Mouse (Mus musculus): ENCODE measurements around the gene Pmel. TPM values are rescaled to one million over a fixed set of nuclear protein-coding genes. Genes with fewer than 3 reads are reported as not detected.
"Not testable (repeated sequence)": the region's sequence is repeated elsewhere in the genome, so short reads cannot be mapped to it uniquely, and the experiment has no call there.

The Pmel gene
- polyA plus RNA-seq, 1 experiment from 2014 or later = 1.6 TPM

- H3K4me3 ChIP-seq (replicated peaks; ENCODE audit: low read length) = no peak overlapping the region; the same call in 1 of the 2 replicates
- H3K9me3 ChIP-seq (replicated peaks; ENCODE audit: control insufficient read depth, low read length) = no peaks in the 10 kb centered on the region
- H3K4me2 ChIP-seq (ENCODE audit: low read depth, low read length) = no peak overlapping the region
- H3K27ac ChIP-seq (ENCODE audit: low read length) = peak overlapping the region; percentile 74; the same call in 1 of the 2 replicates
- 83% methylated on average over 6 of the region's 6 CpGs for WGBS
- H3K36me3 ChIP-seq (ENCODE audit: control insufficient read depth, insufficient read depth, low read length) = peaks cover 15% of the 10 kb centered on the region
- no peaks in the 10 kb centered on the region for H3K27me3 ChIP-seq (ENCODE audit: control insufficient read depth, insufficient read depth, low read length)
- ATAC-seq (ENCODE audit: insufficient read depth, low FRiP score) = no peak
- no peak overlapping the region; the same call in 1 of the 2 replicates for H3K9ac ChIP-seq (ENCODE audit: low read length)
- peaks cover 20% of the 10 kb centered on the region for H3K4me1 ChIP-seq (ENCODE audit: control insufficient read depth, insufficient read depth, low read length)
Observed at GRCm38 (mm10) chr10:128697072-128697725, 6.8 kb upstream of the Pmel start.

- Histone ChIP-seq H3K4me3 (replicated peaks; ENCODE audit: low read length) (no peak overlapping the region), H3K27ac (ENCODE audit: low read length) (no peak overlapping the region), H3K4me1 (ENCODE audit: control insufficient read depth, insufficient read depth, low read length) (peaks cover 30% of the 10 kb centered on the region), H3K36me3 (ENCODE audit: control insufficient read depth, insufficient read depth, low read length) (peaks cover 15% of the 10 kb centered on the region), H3K4me2 (ENCODE audit: low read depth, low read length) (no peak overlapping the region), H3K9me3 (replicated peaks; ENCODE audit: control insufficient read depth, low read length) (no peaks in the 10 kb centered on the region), H3K27me3 (ENCODE audit: control insufficient read depth, insufficient read depth, low read length) (no peaks in the 10 kb centered on the region), H3K9ac (ENCODE audit: low read length) (no peak overlapping the region)
- no peak for ATAC-seq (ENCODE audit: insufficient read depth, low FRiP score)
- 81% methylated on average over 5 of the region's 5 CpGs for WGBS
Observed at GRCm38 (mm10) chr10:128699006-128699405, 5.0 kb upstream of the Pmel start.

DNA sequence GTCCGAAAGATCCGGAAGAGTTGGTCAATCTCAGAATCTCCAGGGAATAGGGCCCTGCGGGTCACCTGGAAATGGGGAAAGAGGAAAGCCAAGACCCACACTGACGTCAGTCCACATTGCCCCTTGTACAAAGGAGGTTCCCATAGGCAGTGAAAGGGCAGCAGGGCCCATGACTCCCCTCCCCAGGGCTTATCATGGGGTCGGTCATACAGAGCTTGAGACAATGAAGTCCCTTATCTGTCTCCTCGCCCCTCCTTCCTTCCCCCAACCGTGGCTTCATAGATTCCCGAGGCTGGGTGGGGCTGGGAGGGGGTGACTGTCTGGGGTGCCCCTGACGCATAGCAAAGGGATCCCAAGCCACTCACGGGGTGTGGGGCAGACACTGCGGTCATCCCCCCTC is 4.4 kb upstream of the Pmel start:
- Histone ChIP-seq H3K9me3 (replicated peaks; ENCODE audit: control insufficient read depth, low read length) (no peaks in the 10 kb centered on the region), H3K27me3 (ENCODE audit: control insufficient read depth, insufficient read depth, low read length) (no peaks in the 10 kb centered on the region), H3K4me2 (ENCODE audit: low read depth, low read length) (no peak overlapping the region), H3K9ac (ENCODE audit: low read length) (no peak overlapping the region), H3K4me3 (replicated peaks; ENCODE audit: low read length) (no peak overlapping the region), H3K27ac (ENCODE audit: low read length) (no peak overlapping the region), H3K4me1 (ENCODE audit: control insufficient read depth, insufficient read depth, low read length) (peaks cover 27% of the 10 kb centered on the region), H3K36me3 (ENCODE audit: control insufficient read depth, insufficient read depth, low read length) (peaks cover 15% of the 10 kb centered on the region)
- WGBS = 70% methylated on average over 11 of the region's 11 CpGs
- no peak for ATAC-seq (ENCODE audit: insufficient read depth, low FRiP score)

DNA sequence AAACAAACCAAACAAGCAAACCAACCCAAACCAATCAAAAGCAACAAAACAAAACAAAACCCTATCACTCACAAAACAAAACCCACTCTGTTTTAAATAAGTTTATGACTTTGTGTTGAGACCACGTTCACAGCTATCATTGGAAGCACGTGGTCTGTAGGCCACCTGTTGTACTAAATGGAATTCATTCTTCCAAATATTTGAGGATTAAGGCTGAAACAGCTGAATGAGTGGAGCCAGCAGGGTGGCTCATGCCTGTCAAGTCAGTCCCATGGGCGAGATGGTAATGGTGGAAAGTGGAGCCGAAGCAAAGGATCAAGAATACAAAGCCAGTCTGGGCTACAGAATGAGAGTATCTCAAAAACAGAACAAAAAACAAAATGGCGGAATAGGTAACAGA is 3.3 kb upstream of the Pmel start:
- Histone ChIP-seq H3K9me3 (replicated peaks; ENCODE audit: control insufficient read depth, low read length) (no peaks in the 10 kb centered on the region), H3K9ac (ENCODE audit: low read length) (no peak overlapping the region), H3K27ac (ENCODE audit: low read length) (no peak overlapping the region), H3K4me2 (ENCODE audit: low read depth, low read length) (no peak overlapping the region), H3K4me3 (replicated peaks; ENCODE audit: low read length) (no peak overlapping the region), H3K4me1 (ENCODE audit: control insufficient read depth, insufficient read depth, low read length) (peaks cover 20% of the 10 kb centered on the region), H3K27me3 (ENCODE audit: control insufficient read depth, insufficient read depth, low read length) (no peaks in the 10 kb centered on the region), H3K36me3 (ENCODE audit: control insufficient read depth, insufficient read depth, low read length) (peaks cover 15% of the 10 kb centered on the region)
- no peak for ATAC-seq (ENCODE audit: insufficient read depth, low FRiP score)
- 79% methylated on average over 5 of the region's 5 CpGs for WGBS

- 72% methylated on average over 6 of the region's 6 CpGs for WGBS
- Histone ChIP-seq H3K9me3 (replicated peaks; ENCODE audit: control insufficient read depth, low read length) (no peaks in the 10 kb centered on the region), H3K27me3 (ENCODE audit: control insufficient read depth, insufficient read depth, low read length) (no peaks in the 10 kb centered on the region), H3K9ac (ENCODE audit: low read length) (no peak overlapping the region), H3K36me3 (ENCODE audit: control insufficient read depth, insufficient read depth, low read length) (peaks cover 15% of the 10 kb centered on the region), H3K4me2 (ENCODE audit: low read depth, low read length) (no peak overlapping the region), H3K4me1 (ENCODE audit: control insufficient read depth, insufficient read depth, low read length) (peaks cover 14% of the 10 kb centered on the region), H3K4me3 (replicated peaks; ENCODE audit: low read length) (no peak overlapping the region), H3K27ac (ENCODE audit: low read length) (no peak overlapping the region)
- no peak for ATAC-seq (ENCODE audit: insufficient read depth, low FRiP score)
Observed at GRCm38 (mm10) chr10:128702328-128703007, 1.5 kb upstream of the Pmel start.

- 0% methylated on average over 61 of the region's 62 CpGs for WGBS
- H3K27me3 ChIP-seq (ENCODE audit: control insufficient read depth, insufficient read depth, low read length) = no peaks in the 10 kb centered on the region
- peak within 1 kb of the TSS; percentile 98 for H3K27ac ChIP-seq (ENCODE audit: low read length)
- no peaks in the 10 kb centered on the region for H3K9me3 ChIP-seq (replicated peaks; ENCODE audit: control insufficient read depth, low read length)
- H3K4me1 ChIP-seq (ENCODE audit: control insufficient read depth, insufficient read depth, low read length) = peaks cover 14% of the 10 kb centered on the region
- H3K9ac ChIP-seq (ENCODE audit: low read length) = peak within 1 kb of the TSS; percentile 91
- peak; percentile 96 for ATAC-seq (ENCODE audit: insufficient read depth, low FRiP score)
- H3K36me3 ChIP-seq (ENCODE audit: control insufficient read depth, insufficient read depth, low read length) = peaks cover 11% of the 10 kb centered on the region
- H3K4me2 ChIP-seq (ENCODE audit: low read depth, low read length) = peak within 1 kb of the TSS; percentile 75
- H3K4me3 ChIP-seq (replicated peaks; ENCODE audit: low read length) = peak within 1 kb of the TSS; percentile 97
Observed at GRCm38 (mm10) chr10:128704491-128705316, 709 bp downstream of the Pmel start, which contains the start of gene Cdk2. Gene Cdk2, minus strand, starts transcription at chr10:128705031.

- Histone ChIP-seq H3K27ac (ENCODE audit: low read length) (peak overlapping the region; percentile 82), H3K4me2 (ENCODE audit: low read depth, low read length) (peak overlapping the region; percentile 75), H3K27me3 (ENCODE audit: control insufficient read depth, insufficient read depth, low read length) (no peaks in the 10 kb centered on the region), H3K9me3 (replicated peaks; ENCODE audit: control insufficient read depth, low read length) (no peaks in the 10 kb centered on the region), H3K36me3 (ENCODE audit: control insufficient read depth, insufficient read depth, low read length) (peaks cover 8% of the 10 kb centered on the region), H3K4me1 (ENCODE audit: control insufficient read depth, insufficient read depth, low read length) (peaks cover 14% of the 10 kb centered on the region), H3K9ac (ENCODE audit: low read length) (peak overlapping the region; percentile 75), H3K4me3 (replicated peaks; ENCODE audit: low read length) (peak overlapping the region; percentile 97)
- ATAC-seq (ENCODE audit: insufficient read depth, low FRiP score) = peak; percentile 12; the same call in 1 of the 2 replicates
- 4% methylated on average over 11 of the region's 11 CpGs for WGBS
Observed at GRCm38 (mm10) chr10:128705317-128705693, 1.3 kb downstream of the Pmel start.

- not testable (repeated sequence) for H3K9ac ChIP-seq (ENCODE audit: low read length); H3K9me3 ChIP-seq (replicated peaks; ENCODE audit: control insufficient read depth, low read length); H3K4me1 ChIP-seq (ENCODE audit: control insufficient read depth, insufficient read depth, low read length); H3K4me2 ChIP-seq (ENCODE audit: low read depth, low read length); H3K27me3 ChIP-seq (ENCODE audit: control insufficient read depth, insufficient read depth, low read length); H3K36me3 ChIP-seq (ENCODE audit: control insufficient read depth, insufficient read depth, low read length); H3K27ac ChIP-seq (ENCODE audit: low read length); H3K4me3 ChIP-seq (replicated peaks; ENCODE audit: low read length); ATAC-seq (ENCODE audit: insufficient read depth, low FRiP score)
- WGBS = 97% methylated on average over 7 of the region's 7 CpGs
Observed at GRCm38 (mm10) chr10:128711318-128711717, 7.3 kb downstream of the Pmel start.
